Mouse (Mus musculus): Measurements from ENCODE around the gene Slc7a3.
"Not testable (repeated sequence)": the region's sequence is repeated elsewhere in the genome, so short reads cannot be mapped to it uniquely, and the experiment has no call there.

Gene Slc7a3

GRCm38 (mm10) chrX:101085920-101086319 lies at the start of gene Slc7a3:
Gene Slc7a3 (minus strand): TSS chrX:101086020.
- no peak for DNase-seq (ENCODE audit: low spot score in 2 of 2)

DNA sequence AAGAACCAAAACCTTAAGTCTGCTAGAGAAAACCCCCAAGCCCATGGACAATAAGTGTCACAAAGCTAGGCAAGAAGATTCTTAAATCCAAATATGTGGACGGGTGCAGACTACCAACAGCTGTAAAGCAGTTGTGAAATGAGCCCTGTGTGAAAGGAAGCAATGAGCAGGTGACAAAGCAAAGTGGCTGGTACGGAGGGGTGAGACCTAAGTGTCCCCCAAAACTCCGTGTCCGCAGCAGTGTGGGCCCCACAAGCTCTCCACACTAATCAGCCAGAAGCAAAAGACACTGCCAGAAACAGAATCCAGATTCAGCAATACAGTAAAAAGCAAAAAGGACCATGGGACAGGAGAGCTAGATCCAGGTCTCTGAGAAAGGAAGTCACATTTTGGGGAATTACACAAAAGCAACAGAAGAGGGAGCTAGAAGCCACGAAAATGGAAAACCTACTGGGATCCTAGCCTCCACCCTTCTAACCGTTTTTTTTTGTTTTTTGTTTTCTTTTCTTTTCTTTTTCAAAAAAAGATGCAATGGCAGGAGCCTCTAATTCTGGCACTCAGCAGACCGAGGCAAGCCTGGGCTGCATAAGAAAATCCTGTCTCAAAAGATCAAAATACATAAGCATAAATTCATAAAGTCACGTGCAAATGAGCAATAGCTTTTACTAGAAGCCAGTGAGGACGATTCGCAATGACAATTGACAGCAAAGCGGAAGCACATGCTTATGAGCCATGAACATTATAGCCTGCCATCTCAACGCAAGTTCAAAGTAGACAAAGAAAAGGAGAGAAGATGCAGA lies 46.4 kb upstream of the Slc7a3 start:
- DNase-seq (ENCODE audit: low spot score in 2 of 2) = peak; percentile 2 to 20

DNA sequence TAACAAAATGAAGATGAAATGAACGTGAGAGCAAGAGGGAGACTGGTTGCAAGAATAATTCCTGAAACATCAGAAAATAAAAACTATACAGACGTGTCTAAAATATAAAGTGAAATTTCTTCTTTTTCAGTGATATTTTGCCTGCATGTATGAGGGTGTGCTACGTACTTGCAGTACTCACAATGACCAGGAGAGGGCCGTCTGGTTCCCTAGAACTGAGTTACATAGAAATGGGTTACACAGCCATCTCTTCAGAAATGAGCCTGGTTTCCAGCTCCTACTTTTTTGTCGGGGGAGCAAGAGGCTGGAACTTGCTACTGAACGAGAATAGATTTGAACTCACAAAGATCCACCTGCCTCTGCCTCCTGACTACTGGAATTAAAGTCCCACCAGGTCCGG lies 45.2 kb upstream of the Slc7a3 start:
- DNase-seq (ENCODE audit: low spot score in 2 of 2) = peak; percentile 53 to 63

DNA sequence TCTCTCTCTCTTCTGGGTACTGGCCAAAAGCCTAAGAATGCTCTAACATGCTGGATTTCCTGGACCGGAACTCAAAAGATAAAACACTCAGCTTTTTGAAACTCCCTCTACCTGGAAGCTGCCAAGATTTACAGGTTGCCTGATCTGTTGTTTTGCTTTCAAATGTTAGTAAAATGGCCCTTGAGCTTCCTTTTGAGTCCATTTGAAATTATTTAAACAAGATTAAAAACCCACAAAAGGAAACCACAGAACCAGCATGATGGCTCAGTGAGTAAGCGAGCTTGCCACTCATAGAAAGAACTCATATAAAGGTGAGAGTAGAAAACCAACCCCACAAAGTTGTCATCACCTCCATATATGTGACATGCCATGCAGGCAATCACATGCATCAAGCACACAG lies 42.7 kb upstream of the Slc7a3 start:
- peak; percentile 10 to 35 for DNase-seq (ENCODE audit: low spot score in 2 of 2)

- DNase-seq (ENCODE audit: low spot score in 2 of 2) = no peak
Measured at GRCm38 (mm10) chrX:101126977-101127376, 41.2 kb upstream of the Slc7a3 start.

GRCm38 (mm10) chrX:101126474-101126955 lies 40.7 kb upstream of the Slc7a3 start:
- peak in 1 of 2 experiments; percentile 4 for DNase-seq (ENCODE audit: low spot score in 2 of 2)

DNA sequence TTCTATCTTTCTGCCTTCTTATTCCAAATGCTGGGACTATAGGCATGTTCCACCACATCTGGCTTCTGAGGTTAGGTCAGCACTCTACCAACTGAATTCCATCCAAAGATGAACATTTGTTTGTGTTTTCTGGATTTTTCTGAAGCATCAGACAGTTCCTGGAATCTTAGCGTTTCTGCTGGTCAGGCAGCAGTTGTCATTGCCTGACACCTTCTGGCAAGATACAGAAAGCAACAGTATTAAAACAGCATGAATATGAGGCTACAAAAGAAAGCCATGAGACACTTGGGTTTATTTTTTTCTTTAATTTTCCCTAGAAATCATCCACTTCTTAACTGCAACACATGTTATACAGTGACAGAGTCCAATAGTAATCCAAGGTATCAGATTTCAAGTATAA lies 34.7 kb upstream of the Slc7a3 start:
- no peak for DNase-seq (ENCODE audit: low spot score in 2 of 2)

DNA sequence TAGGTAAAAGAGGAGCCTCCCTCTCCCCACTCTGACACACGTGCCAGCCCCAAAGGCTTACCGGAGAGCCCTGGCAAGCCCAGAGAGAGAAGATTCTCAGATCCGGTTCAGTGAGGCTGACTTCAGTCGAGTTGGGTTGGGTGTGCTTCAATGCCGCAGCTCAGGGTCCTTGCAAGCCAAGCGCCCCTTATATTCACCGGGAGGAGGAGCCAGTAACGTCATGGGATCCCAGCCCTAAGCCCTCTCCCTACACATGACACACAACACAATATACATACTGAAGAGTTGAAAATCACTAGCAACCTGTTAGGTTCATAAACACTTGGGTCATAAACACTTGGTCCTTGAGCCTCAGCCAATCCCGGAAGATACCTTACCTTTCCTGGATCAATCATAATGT lies 609 bp downstream of the Slc7a3 start:
- not testable (repeated sequence) for DNase-seq (ENCODE audit: low spot score in 2 of 2)

DNA sequence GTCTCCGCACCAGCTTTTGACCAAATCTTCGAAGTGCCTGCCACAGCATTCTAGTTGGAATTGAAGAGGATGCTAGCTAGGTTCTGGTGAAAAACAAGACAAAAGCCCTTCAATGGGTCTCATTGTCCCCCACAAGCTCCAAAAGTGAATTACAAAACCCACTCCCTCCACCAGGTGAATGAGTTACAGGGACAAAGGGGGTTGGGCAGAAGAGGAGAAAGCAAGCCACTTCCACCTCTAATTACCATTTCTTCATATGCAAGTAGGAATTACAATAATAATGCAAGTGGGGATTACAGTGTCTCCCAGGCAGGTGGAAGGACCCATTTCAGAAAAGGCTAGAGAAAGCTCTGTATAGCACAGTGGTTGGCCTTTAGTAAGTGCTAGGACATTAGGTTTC lies 1.6 kb downstream of the Slc7a3 start:
- DNase-seq (ENCODE audit: low spot score in 2 of 2) = no peak

DNA sequence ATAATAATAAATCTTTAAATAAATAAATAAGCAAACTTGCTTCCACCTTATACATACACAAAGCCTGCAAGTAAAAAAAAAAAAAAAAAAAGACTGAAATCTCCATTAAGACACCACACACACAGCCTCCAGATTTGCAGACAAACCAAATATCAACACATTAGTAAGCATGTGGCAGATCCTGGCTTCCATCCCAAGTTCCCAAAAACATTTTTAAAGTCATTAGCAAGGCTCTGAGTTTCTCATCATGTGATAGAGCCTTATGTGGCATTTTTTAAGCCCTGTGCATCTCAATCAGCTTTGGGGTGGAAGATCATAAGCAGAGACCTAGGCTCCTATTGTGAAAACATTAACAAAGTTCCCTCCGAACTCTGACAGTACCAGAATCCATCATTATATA lies 20.6 kb downstream of the Slc7a3 start:
- DNase-seq (ENCODE audit: low spot score in 2 of 2) = no peak

GRCm38 (mm10) chrX:101063503-101063902 lies 22.3 kb downstream of the Slc7a3 start:
- no peak for DNase-seq (ENCODE audit: low spot score in 2 of 2)

DNA sequence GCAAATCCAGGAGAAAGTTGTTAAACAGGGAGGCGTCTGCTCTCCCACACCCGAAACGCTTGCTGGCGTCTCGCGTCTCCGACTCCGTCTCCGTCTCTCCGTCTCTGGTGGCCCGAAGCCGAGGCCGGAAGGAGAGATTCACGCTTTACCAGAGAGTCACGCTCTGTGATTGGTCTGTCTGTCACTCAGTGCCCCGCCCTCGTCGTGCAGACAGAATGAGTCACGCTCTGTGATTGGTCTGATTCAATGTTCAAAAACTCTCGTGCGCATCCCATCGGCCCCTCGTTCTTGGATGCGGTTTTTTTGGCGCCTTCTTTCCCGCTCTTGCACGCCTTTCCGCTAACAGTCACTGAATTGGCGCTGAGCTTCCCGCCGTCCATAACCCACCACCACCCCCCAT lies 26.3 kb downstream of the Slc7a3 start, which contains the start of gene Tex11:
TSS of gene Tex11 (minus strand) at position 127 of the 400 bp plus-strand sequence.
- DNase-seq (ENCODE audit: low spot score in 2 of 2) = no peak

Measured in natural killer cell, adult 2 months (primary cell).